Mouse (Mus musculus) right cerebral cortex, postnatal 36 days (tissue): ENCODE measurements around the gene Bspry.
A peak's percentile ranks its signal among the peaks of the same experiment; 100 is the strongest.

Experiments used
- DNase-seq, 2 experiments: peaks; one replicate each; pipeline ENCODE4 v3.0.0; 2022; ENCODE audit warnings: low spot score in 2 of 2, mixed read lengths in 1 of 2

The Bspry gene

DNA sequence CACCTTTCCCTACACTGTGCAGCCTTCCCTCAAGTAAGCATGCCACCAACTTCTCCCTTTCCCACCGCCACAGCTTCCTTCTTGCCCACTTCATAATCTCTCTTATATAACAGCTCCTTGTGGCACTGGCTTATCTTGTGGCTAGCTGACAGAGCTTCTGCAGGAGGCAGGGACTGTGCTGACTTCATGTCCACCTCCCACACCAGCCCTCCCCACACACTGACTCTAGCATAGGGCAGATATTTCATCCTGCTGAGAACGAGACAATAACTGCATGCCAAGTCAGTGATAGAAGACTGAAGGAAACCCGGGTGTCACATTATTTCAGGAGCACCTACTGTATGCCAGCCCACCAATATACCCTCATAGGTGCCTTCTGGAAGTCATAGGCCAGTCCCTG, 35.6 kb downstream of the Bspry start:
- no peak for DNase-seq

DNA sequence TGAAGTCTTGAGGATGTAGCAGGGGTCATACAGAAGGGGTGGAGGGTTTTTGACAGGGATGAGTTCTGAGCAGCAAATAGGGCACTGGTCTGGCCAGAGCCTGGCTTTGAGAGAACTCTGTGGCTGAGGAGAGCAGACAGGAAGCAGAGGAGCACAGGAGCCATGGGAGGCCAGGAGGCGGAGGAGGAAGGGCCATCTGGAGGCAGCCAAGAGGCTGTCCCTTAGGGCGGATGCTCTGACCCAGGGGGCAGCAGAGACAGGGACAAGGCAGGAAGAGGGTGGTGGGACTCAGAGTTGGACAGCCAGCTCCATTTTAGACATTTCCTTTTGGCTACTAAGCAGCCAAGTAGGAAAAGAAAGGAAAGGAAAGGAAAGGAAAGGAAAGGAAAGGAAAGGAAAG, 36.2 kb downstream of the Bspry start:
- no peak for DNase-seq

GRCm38 (mm10) chr4:62516579-62516978, 36.7 kb downstream of the Bspry start:
- no peak for DNase-seq

GRCm38 (mm10) chr4:62517046-62517445, 37.2 kb downstream of the Bspry start:
- no peak for DNase-seq

- DNase-seq: no peak
Observed at GRCm38 (mm10) chr4:62517538-62518415, 37.9 kb downstream of the Bspry start.

DNA sequence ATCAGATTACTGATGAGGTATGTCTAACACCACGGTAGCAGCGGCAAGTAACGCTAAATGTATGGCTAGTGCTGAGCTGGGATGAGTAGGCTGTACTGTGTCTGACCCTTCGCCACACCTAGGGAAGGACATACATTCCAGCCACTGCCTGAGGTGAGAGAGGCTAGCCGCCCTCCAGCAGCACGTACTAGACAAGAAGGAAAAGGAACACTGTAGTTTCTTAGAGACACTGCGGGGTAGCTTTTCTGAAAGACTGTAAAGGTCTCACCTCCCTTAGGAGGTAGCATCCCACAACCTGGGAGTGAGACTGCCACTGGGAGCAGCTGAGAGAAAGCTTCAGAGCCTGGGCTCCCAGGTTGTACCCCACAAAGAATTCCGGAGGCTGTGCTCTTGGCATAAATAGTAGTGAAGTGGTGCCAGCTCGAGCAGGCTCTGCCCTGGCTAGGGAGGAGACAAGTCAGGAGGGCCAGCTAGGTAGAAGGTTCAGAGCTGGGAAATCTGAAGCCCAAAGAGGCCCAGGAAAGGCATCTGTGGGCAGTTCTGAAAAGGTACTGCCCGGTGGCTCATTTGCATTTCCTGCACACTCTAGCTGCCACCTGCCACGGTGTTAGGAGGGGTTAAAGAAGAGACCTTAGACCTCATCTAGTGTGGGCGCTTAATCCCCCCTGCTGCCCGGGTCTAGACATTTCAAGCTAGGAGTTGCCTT, 38.7 kb downstream of the Bspry start:
- DNase-seq: no peak

GRCm38 (mm10) chr4:62519122-62519848, 39.4 kb downstream of the Bspry start:
- no peak for DNase-seq

- DNase-seq: peak; percentile 63 to 68
Observed at GRCm38 (mm10) chr4:62519849-62520233, 40.0 kb downstream of the Bspry start, which contains the start of gene Alad. Gene Alad, minus strand, starts transcription at chr4:62519918.

DNA sequence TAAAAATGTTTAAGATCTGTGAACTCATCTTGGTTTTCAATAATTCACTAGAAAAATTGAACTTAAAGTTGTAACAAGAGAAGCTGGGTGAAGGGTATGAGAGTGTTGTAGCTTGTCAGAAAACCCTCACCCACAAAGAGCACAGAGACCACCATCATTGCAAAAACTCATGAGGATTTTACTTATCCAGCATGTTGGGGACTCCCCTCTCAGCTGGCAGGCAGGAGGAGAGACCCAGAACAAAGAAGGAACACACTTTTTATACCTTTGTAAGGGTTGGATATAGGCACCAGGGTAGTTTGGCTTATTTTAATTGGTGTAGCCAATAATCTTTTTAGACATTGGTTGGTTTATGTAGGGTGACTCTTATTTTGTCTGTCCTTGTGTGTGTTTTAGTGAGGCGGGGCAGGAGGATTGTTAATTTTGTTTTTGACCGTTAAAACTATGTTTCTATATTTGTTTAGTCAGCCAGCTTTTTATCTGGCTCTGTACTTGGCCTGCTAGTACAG, 41.1 kb downstream of the Bspry start:
- no peak for DNase-seq

DNA sequence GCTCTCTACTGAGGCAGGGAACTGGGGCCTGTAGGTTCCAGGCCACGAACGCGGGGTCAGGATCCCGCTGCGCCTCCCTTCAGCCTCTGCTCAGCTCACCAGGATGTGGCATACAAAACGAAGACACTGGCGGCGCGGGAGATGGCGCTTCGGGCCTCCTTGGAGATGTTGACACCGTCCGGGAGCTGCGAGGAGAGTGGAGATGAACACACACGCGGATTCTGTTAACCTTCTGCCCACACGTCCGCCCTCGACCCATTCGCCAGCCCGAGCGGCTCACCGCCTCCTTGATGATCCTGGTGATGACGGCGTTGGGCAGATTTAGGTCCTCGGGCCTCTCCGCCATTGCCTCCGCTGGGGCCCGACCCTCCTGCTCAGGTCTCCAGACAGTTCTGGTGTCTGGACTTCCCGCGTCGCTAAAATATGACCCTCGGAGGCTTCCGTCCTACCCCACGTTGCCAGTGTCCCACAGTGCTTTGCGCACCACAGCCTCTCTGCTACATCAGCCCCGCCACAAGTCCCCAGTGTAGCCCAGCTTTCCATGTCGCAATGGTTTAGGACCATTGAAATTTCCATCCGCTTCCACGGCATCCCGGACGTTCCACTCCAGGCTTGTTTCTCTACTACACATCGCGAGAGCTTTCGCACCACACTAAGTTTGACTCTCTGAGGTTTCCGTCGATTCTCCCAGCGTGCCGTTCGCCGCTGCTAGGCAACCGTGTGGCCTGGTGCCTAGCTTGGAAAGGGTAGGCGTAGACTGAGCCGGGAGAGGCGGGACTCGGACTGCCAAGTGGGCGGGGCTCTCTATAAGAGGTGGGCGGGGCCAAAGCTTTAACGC, 45.0 kb downstream of the Bspry start, which contains the start of the genes Pole3 and 4933430I17Rik:
Pole3 (minus strand) TSS at position 418 of the 838 bp plus-strand sequence.
4933430I17Rik (plus strand) TSS at position 719 of the 838 bp plus-strand sequence.
- DNase-seq: peak; percentile 91 to 92

GRCm38 (mm10) chr4:62525489-62525811, 45.6 kb downstream of the Bspry start:
- no peak for DNase-seq

DNA sequence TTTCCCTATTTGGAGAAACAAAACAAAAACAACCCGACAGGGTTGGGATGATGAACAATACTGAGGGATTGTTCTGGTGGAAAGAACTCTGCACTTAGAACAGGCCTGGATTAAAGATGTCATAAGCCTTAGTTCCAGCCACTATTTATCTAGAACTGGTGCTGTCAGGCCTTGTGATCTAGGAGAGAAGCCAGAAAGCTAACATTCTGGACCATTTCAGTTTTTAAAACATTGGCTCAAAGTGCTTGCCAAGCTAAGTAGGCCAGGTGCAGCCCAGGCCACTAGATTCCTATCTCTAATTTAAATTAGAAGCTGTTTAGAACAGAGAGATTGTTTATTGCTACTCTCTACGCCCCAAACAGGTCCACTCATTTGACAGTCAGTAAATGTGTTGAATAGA, 46.4 kb downstream of the Bspry start:
- no peak for DNase-seq

DNA sequence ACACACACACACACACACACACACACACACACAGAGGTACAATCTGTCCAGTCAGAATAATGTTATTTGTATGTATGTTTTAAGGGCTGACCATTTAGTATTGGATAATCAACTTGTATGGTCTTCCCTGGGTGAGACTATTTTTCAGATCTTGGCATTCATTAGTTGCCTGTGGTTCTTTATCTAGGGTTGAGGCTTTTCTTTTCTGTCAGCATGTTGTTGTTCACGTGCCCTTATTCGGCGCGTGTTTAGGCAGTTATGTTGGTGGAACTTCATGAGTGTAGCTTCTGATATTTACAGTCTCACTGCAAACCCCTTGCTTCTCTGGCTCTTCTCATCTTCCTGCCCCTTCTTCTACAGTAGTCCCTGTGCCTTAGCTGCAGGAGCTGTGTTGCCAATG, 47.8 kb downstream of the Bspry start:
- DNase-seq: no peak

DNA sequence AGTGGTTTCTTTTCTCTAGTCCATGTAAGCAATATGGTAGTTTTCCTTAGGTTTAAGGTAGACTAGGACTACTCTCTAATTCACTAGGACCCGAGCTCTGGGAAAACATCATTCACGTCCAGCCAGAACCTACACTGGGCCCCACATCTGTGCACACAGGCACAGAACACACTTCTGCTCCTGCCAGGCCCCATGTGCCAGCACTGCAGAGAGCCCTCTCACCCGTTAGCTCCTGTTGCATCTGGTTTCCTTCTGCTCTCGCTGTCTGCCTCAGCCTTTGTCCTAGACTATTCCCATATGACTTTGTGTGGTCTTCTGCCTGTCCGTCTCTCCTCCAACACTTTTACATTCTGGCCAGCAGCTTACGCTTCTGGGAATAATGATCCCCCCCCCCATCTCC, 53.9 kb downstream of the Bspry start:
- no peak for DNase-seq

DNA sequence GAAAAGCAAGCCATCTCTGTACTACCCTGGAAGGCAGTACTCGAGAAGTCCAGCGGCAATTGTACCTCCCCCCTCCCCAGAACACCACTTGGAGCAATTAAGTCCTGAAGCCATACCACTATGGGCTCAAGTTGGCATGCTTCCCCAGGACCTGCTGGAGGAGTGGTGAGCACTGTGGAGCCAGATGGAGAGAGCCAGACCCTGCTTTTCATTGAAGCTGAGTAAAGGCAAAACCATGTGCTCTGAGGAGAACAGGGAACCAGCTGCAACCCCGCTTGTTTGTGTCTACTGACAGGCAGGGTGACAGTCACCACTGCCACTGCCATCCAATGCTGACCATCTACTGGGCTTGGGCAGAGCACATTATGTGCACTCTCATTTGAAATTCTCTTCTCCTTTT, 61.9 kb downstream of the Bspry start:
- DNase-seq: no peak

DNA sequence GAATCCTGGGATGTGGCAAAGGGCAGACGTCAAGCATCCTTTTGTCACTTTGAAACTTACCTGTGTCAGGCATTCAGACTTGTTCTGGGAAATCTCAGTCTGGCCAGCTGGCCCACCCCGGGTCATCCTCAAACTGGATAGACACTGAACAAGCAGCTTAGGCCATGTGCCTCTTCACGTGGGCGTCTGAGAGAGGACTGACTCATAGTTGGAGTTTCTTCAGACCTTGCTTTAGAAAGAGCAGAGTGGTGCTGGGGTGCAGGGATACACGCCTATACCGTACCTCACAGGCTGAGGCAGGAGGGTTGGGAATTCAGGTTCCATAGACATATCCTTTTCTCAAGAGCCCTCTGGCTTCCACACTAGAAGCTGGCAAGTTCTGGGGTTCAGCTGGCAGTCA, 63.9 kb downstream of the Bspry start:
- DNase-seq: no peak

GRCm38 (mm10) chr4:62544801-62545200, 64.9 kb downstream of the Bspry start:
- no peak for DNase-seq
